Mouse (Mus musculus) induced T-regulatory cell, adult 2 months (primary cell): ENCODE results near the gene Pcyt1a.
"Not testable (repeated sequence)": the region's sequence is repeated elsewhere in the genome, so short reads cannot be mapped to it uniquely, and the experiment has no call there.

Source experiments
- DNase-seq: peaks from one replicate; pipeline ENCODE4 v3.0.0-alpha.2; 2012; ENCODE audit warnings: low read depth

Pcyt1a gene

GRCm38 (mm10) chr16:32472276-32473015, 41.7 kb downstream of the Pcyt1a start:
- no peak for DNase-seq

GRCm38 (mm10) chr16:32477315-32477714, 46.6 kb downstream of the Pcyt1a start:
- DNase-seq, result no peak

GRCm38 (mm10) chr16:32479415-32479814, 48.7 kb downstream of the Pcyt1a start:
- DNase-seq, result no peak

GRCm38 (mm10) chr16:32484431-32484871, 53.7 kb downstream of the Pcyt1a start:
- DNase-seq, result no peak

- no peak for DNase-seq
Measured at GRCm38 (mm10) chr16:32485209-32485608, 54.5 kb downstream of the Pcyt1a start.

- DNase-seq, result no peak
Measured at GRCm38 (mm10) chr16:32486046-32486445, 55.3 kb downstream of the Pcyt1a start.

GRCm38 (mm10) chr16:32487234-32488111, 56.8 kb downstream of the Pcyt1a start, which contains the start of gene Slc51a:
Gene Slc51a (minus strand): TSS chr16:32487879.
- no peak for DNase-seq

- no peak for DNase-seq
Measured at GRCm38 (mm10) chr16:32488939-32489338, 58.2 kb downstream of the Pcyt1a start.

GRCm38 (mm10) chr16:32494371-32494770, 63.6 kb downstream of the Pcyt1a start:
- DNase-seq, result not testable (repeated sequence)

GRCm38 (mm10) chr16:32495965-32496364, 65.2 kb downstream of the Pcyt1a start, which contains the start of gene Zdhhc19:
Gene Zdhhc19 (plus strand): TSS chr16:32496265.
- no peak for DNase-seq

GRCm38 (mm10) chr16:32498996-32499395, 68.3 kb downstream of the Pcyt1a start:
- DNase-seq, result no peak

GRCm38 (mm10) chr16:32499430-32500037, 68.8 kb downstream of the Pcyt1a start:
- DNase-seq, result peak; percentile 87

GRCm38 (mm10) chr16:32501459-32501858, 70.7 kb downstream of the Pcyt1a start:
- no peak for DNase-seq

GRCm38 (mm10) chr16:32502621-32503335, 72.1 kb downstream of the Pcyt1a start:
- DNase-seq, result no peak

- no peak for DNase-seq
Measured at GRCm38 (mm10) chr16:32503633-32504032, 72.9 kb downstream of the Pcyt1a start.

- DNase-seq, result no peak
Measured at GRCm38 (mm10) chr16:32506298-32506697, 75.6 kb downstream of the Pcyt1a start.

- no peak for DNase-seq
Measured at GRCm38 (mm10) chr16:32506868-32507267, 76.1 kb downstream of the Pcyt1a start.

GRCm38 (mm10) chr16:32507407-32507806, 76.7 kb downstream of the Pcyt1a start:
- peak; percentile 85 for DNase-seq

- no peak for DNase-seq
Measured at GRCm38 (mm10) chr16:32508035-32508434, 77.3 kb downstream of the Pcyt1a start.

- no peak for DNase-seq
Measured at GRCm38 (mm10) chr16:32508506-32509065, 77.9 kb downstream of the Pcyt1a start.
